Mouse (Mus musculus) adrenal gland, postnatal 14 days (tissue): Measurements from ENCODE around the gene Vps54. TPM values are rescaled to one million over a fixed set of nuclear protein-coding genes. Genes with fewer than 3 reads are reported as not detected.
"Not testable (repeated sequence)": the region's sequence is repeated elsewhere in the genome, so short reads cannot be mapped to it uniquely, and the experiment has no call there.

ENCODE experiments used
- DNase-seq: peaks from one replicate; pipeline ENCODE4 v3.0.0; 2021; ENCODE audit warnings: mixed read lengths
- long read RNA-seq, 2 experiments: library from polyadenylated mRNA; stranded (forward); transcript quantifications; one replicate each; pipeline ENCODE4 v2.0.0; 2021
- total RNA-seq: library from RNA; stranded (reverse); gene quantifications from 2 replicates; pipeline ENCODE4 v1.2.3, GENCODE M21; 2021

Gene Vps54
- total RNA-seq, result 33.3 and 37.9 TPM in 2 replicates
- long read RNA-seq, experiment 1, full-length matches to known transcripts, result 17 of 30 reads
- long read RNA-seq, experiment 1, partial matches to known transcripts, result 3 of 30 reads
- long read RNA-seq, experiment 1, other reads (novel, unspliced or antisense), result 10 of 30 reads
- long read RNA-seq, experiment 2, full-length matches to known transcripts, result 22 of 37 reads
- long read RNA-seq, experiment 2, partial matches to known transcripts, result 8 of 37 reads
- long read RNA-seq, experiment 2, other reads (novel, unspliced or antisense), result 7 of 37 reads

GRCm38 (mm10) chr11:21239021-21239661 is at the start of gene Vps54:
TSS of gene Vps54 (plus strand) at chr11:21239281.
- peak; percentile 70 for DNase-seq

GRCm38 (mm10) chr11:21191821-21192220 is 47.3 kb upstream of the Vps54 start:
- DNase-seq, result not testable (repeated sequence)

- no peak for DNase-seq
These were observed 44.2 kb upstream of the Vps54 start for GRCm38 (mm10) chr11:21194851-21195250.

GRCm38 (mm10) chr11:21209046-21209445 is 30.0 kb upstream of the Vps54 start:
- no peak for DNase-seq

GRCm38 (mm10) chr11:21209701-21210100 is 29.4 kb upstream of the Vps54 start:
- not testable (repeated sequence) for DNase-seq

GRCm38 (mm10) chr11:21217419-21217818 is 21.7 kb upstream of the Vps54 start:
- no peak for DNase-seq

- DNase-seq, result no peak
These were observed 19.8 kb upstream of the Vps54 start for GRCm38 (mm10) chr11:21219281-21219680.

GRCm38 (mm10) chr11:21219851-21220587 is 19.1 kb upstream of the Vps54 start:
- DNase-seq, result no peak

- DNase-seq, result no peak
These were observed 18.3 kb upstream of the Vps54 start for GRCm38 (mm10) chr11:21220754-21221153.

- no peak for DNase-seq
These were observed 17.7 kb upstream of the Vps54 start for GRCm38 (mm10) chr11:21221396-21221795.

GRCm38 (mm10) chr11:21222606-21223207 is 16.4 kb upstream of the Vps54 start:
- no peak for DNase-seq

- no peak for DNase-seq
These were observed 15.5 kb upstream of the Vps54 start for GRCm38 (mm10) chr11:21223539-21223938.

GRCm38 (mm10) chr11:21224041-21224440 is 15.0 kb upstream of the Vps54 start:
- no peak for DNase-seq

- DNase-seq, result peak; percentile 16
These were observed 14.6 kb upstream of the Vps54 start for GRCm38 (mm10) chr11:21224446-21224845.

GRCm38 (mm10) chr11:21224983-21225382 is 14.1 kb upstream of the Vps54 start:
- no peak for DNase-seq

- no peak for DNase-seq
These were observed 3.7 kb upstream of the Vps54 start for GRCm38 (mm10) chr11:21235381-21235780.

- no peak for DNase-seq
These were observed 3.3 kb upstream of the Vps54 start for GRCm38 (mm10) chr11:21235821-21236220.

GRCm38 (mm10) chr11:21236996-21237395 is 2.1 kb upstream of the Vps54 start:
- DNase-seq, result peak; percentile 15

GRCm38 (mm10) chr11:21237474-21238278 is 1.4 kb upstream of the Vps54 start:
- DNase-seq, result no peak

GRCm38 (mm10) chr11:21238279-21239020 is 631 bp upstream of the Vps54 start:
- DNase-seq, result peak; percentile 67
